Mouse (Mus musculus) brain, adult 2 months (tissue): Measurements from ENCODE around the gene Ngf.
A peak's percentile ranks its signal among the peaks of the same experiment; 100 is the strongest.

Experiments used
- DNase-seq: peaks from one replicate; pipeline ENCODE4 v3.0.0; 2011; ENCODE audit warnings: low read depth, low spot score

Ngf gene

DNA sequence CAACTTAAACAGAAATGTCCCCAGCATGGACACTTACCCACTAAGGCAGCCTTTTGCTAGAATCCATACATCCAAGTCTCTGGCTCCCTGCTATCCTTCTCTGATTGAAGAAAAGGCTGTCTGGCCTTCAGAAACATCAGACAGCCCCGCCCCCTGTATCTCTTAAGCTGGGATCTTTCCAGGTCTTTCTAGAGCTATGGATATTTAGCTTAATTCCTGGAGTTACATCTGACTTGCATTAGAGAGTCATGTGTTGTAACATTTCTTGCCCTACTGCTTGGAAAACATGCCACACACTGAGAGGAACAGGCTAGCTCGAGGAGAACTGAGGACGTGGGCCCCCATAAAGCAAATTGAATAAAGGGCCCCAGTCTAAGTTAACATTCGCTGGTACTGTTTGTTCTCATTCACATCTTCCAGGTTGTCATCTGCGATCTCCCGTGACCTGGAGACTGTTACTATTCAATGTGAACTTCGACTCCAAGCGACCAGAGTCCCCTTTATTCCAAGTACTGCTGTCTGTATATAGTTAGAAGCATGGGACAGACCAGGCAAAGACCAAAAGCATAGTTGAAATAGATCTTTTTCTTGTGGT lies 38.0 kb downstream of the Ngf start:
- no peak for DNase-seq

DNA sequence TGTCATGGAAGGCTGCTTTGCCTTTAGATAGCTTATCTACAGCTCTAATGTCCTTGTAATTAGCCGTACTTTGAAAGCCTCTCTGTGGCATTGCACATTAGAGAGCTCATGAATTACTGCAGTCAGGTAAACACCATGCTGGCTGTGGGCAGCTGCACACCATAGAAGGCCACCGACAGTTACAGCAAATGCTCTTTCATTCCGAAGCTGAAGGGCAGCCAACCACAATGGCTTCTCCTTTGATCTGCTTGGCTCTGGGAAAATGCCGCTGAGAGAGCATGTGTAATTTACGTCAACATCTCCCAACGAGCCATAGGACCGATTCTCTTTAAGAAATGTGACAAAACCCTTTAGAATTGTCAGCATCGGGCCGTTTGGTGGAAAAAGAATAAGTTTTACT lies 38.7 kb downstream of the Ngf start:
- peak; percentile 15 for DNase-seq

DNA sequence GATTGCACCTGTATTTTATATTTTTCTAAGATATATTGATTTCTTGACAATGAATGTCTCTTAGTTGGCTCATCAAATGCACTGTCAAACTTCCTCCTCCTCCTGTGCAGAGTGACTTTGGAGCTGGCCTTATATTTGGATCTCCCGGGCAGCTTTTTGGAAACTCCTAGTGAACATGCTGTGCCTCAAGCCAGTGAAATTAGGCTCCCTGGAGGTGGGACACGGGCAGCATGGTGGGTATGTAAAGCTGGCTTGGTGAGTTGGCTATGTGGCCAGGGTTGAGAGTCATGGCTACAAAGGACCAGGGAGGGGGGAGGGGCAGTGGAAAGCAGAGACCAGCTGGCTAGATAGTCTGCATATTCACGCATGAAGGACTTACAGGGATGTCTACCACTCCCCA lies 39.9 kb downstream of the Ngf start:
- DNase-seq = no peak

DNA sequence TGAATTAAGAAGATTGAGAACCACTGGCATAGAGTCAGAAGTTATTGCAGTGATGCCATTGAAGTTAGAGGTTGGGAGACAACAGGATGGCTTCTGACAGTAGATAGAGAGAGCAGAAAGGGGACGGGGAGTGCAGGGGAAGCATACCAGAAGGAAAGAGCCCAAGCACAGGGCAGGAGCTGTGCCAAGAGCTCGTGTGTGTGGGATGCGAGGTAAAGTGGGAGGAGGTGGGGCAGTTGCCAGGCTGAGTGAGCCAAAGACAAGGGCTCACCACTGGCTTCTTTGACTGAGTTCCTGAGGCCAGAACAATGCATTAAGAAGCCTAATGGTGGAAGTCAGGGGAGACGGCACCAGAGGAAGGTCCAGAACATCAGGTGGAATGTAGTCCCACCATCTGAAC lies 47.2 kb downstream of the Ngf start:
- DNase-seq = no peak

DNA sequence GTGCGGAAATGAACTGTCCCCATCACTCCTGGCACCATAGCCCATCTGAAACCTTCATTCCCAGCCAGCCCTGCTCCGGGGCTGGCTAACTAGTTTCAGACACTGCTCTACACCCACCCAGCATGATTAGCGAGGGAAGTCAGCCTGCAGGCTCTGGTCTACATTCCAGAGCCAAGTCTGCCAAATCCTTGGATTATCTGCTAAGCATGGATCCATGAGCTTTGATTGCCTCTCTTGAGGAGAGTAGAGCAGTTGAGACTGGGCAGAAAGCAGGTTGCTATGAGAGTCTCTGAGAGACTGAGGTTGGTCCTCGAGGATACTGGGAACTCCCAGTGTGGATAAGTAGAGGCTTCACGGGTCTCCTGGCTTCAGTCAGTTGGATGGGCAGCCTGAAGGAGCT lies 51.3 kb downstream of the Ngf start:
- DNase-seq = no peak

DNA sequence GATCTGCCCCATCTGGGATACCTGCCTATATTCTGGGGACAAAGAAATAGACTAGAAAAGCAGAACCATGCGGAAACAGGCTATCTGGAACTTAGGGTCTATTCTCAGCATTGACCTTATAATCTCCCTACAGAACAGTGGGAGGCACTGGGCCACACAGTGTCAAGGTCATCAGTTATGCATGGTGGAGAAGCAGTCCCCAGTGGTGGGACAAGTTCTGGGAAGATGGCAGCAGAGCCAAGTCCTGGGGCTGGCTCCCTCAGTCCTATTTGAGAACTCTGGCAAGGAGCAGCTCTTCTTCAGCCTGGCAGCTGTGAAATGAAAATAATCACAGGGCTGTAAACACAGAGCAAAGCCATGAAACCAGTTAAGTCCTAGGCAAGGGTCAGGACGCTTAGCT lies 54.0 kb downstream of the Ngf start:
- no peak for DNase-seq

DNA sequence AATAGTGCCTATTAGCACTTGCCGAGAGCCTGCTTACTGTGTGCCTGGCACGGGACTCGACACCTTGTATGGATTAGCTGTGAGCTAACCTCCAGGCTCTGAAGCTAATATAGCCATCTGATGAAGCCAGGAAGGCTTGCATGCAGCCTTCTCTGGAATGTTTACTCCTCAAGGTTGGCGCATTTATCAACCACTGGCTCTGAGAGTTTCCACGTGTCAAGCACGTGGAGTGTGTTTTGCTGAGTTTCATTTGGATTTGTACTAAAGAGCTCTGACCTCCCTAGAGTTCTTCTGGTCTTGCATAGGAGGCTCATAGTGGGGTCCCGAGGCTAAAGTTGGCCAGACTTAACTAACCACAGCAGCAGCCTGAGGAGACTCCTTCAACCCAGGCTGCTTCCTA lies 55.2 kb downstream of the Ngf start:
- DNase-seq = no peak

DNA sequence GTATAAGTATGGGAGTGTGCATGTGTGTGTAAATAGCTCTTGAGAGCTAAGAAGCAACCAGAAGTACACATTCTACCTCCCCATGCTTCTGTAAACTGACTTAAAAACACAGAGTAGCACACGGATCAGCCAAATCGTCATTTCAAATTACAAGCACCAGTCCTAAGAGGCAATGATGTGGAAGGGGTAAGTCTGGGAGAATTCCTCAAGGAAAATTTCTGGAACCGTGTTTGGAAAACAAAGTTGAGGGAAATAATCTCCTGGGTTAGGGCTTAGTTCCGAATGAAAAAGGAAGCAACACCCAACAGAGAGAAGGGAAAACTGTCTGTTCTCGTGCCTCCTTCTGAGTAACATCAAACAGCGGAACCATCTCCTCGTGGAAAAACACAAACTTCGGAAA lies 56.1 kb downstream of the Ngf start:
- no peak for DNase-seq

DNA sequence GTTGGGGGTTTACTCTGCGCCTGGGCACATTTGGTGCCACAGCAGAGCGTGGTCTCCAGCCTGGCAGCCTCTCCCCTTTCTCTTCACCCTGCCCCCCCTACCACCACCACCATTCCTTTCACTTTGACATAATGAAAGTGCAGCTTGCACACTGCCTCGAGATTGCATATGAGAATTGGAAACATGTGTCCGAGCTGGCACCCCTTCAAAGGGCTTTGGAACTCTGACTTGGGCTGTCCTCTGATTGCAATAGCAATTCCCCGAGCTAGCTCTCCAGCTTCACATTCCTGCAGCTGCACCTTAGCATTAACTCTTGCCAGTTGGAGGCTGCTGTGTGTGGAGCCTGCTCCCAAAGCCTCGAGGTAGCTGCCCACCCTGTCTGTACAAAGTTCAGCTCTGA lies 56.8 kb downstream of the Ngf start:
- no peak for DNase-seq

DNA sequence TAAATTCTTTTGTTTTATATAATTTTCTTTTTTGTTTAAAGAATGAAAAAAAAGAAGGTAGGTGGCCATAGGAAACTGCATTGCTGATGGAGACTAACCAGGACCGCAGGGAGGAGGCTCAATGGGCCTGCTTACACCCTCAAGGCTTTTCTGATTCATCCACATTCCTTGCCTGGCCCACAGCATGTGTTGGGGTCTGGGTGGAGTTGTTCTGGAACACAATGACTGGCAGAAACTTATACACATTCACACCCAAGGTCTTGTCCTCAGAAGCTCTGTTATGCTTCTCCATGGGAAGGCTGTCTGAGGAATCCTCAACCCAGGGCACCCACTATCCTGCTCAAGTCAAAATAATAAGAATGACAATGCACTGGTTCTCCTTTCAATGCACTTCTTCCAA lies 65.0 kb downstream of the Ngf start:
- no peak for DNase-seq

DNA sequence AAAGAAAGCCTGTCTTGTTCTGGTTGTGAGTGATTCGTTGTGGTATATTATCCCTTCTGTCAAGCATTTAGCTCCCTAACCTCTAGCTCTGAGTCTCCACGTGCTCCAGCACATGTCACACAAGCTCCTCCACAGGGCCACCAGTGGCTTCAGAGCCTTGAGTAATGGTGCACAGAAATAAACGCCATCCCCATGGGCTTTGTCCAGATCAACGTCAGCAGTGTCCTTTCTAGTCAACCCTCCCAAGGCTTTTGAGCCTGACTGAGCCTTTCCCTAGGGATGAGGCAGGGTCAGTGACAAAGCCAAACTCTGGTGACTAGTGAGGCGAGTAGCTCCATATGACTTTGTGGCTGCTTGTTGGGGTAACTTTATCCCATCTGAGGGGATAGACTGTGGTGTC lies 73.9 kb downstream of the Ngf start:
- no peak for DNase-seq

DNA sequence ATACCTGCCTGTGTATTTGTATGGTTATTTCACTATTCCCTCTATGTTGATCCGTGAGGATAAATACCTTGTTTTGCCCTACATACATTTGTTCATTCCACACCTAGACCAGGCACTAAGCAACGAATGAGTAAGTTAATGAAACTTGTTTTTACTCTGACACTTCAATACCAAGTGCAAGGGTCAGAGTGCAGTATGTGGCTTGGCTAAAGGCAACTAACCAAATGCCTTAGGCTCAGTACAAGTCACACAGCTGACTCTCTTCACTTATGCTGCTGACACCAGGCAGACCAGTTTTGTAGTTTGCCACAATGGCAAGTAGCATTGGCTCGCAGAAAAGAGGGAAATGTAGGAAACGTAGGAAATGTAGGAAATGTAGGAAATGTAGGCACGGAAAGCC lies 77.8 kb downstream of the Ngf start:
- no peak for DNase-seq

DNA sequence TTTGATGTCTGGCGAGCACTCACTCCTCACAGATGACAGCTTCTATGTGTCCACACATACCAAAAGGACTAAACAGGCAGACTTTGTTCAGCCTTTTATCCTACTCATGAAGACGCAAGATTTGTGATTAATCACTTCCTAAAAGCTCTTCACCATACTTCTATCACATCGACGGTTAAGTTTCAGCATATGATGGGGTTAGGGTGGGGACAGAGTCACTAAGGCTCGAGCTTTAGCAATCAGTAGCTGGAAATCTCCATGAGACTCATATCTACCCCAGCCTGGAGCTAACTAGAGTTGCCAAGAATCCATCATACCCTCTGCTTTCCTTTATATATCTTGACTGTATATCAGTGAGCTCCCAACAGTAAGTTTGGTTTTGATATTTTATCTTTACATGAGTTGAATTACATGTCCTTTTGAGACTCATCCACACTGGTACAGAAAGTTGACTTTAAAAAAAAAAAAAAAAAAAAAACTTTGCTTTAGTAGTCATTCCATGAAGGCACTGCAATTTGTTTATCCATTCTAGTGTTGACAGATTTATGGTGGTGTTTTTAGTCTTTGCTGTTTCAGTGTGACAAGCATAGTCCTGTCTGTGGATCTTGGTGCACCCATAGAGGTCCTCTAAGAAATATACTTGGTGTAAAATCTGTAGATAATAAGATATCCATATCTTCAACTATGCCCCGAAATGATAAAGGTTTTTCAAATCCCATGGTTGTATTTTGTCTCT lies 84.4 kb downstream of the Ngf start:
- no peak for DNase-seq

DNA sequence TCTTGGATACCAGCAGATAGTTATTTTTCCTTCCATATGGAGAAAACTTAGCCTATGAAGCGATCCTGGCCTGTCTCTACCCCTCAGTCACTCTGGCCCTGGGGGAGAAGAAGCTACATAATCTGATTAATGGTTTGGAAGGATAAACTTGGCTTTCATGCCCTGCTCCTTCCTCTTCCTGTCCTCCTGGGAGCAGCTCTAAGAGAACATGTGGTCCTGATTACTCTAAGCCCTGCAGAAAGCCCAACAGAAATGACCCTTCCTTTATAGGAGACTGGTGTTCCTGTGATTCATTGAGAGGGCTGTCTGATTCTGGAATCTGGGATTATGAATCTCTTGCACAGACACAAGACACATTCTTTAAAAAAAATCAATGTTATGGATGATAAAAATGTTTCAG lies 86.4 kb downstream of the Ngf start:
- DNase-seq = no peak

DNA sequence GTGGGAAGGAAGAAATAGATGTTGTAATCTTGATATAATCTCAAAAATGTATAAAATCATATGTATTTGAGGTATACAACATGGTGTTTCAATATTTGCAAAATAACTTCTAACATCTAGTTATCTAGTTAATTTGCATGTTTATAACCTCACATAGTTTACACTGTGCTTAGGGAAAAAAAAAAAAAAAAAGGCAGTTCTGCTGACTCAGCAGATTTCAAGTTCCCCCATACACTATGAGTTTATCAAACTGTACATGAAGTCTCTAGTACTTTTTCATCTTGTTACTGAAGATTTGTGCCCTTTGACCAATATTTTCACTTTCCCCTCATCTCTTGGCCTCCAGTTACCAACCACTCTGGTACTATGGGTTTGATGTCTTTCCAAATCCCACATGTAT lies 86.9 kb downstream of the Ngf start:
- no peak for DNase-seq
